Mouse (Mus musculus): Measurements from ENCODE around the gene Ip6k1. TPM values are rescaled to one million over a fixed set of nuclear protein-coding genes. Genes with fewer than 3 reads are reported as not detected.
"Not testable (repeated sequence)": the region's sequence is repeated elsewhere in the genome, so short reads cannot be mapped to it uniquely, and the experiment has no call there.

Ip6k1 gene
- total and polyA plus RNA-seq, 3 experiments, result 31.8 to 59.1 (median 37.2) TPM

GRCm38 (mm10) chr9:108010385-108010784, 8.1 kb downstream of the Ip6k1 start:
- Histone ChIP-seq H3K4me1 (ENCODE audit: control insufficient read depth in 1 of 2, insufficient read depth in 2 of 2, low read length in 2 of 2) (peaks cover 4 to 6% of the 10 kb centered on the region in 2 experiments; a peak in 3 of 4 replicates), H3K79me2 (ENCODE audit: control insufficient read depth, insufficient read depth, low read length, poor library complexity) (peaks cover 33% of the 10 kb centered on the region), H3K9me3 (replicated peaks; ENCODE audit: insufficient read depth, low read length) (no peaks in the 10 kb centered on the region), H3K36me3 (ENCODE audit: control insufficient read depth in 1 of 2, insufficient read depth in 2 of 2, low read length in 2 of 2) (peaks cover 9 to 10% of the 10 kb centered on the region in 2 experiments), H3K27ac (ENCODE audit: control insufficient read depth, low read depth, low read length) (no peak overlapping the region), H3K4me3 (ENCODE audit: control insufficient read depth in 1 of 2, insufficient read depth in 1 of 2, low read depth in 2 of 2, low read length in 2 of 2) (no peak overlapping the region), H3K9ac (ENCODE audit: control insufficient read depth, low read depth, low read length, poor library complexity, severe bottlenecking) (no peak overlapping the region), H3K27me3 (ENCODE audit: control insufficient read depth in 1 of 2, insufficient read depth in 2 of 2, low read length in 2 of 2) (no peaks in the 10 kb centered on the region)
- peak; percentile 81 for TF ChIP-seq MXI1 (IDR thresholded peaks at IDR 0.05; ENCODE audit: low read depth, low read length)
- no peak for TF ChIP-seq TCF12 (IDR thresholded peaks at IDR 0.05; ENCODE audit: low read depth, low read length)
- DNase-seq (ENCODE audit: low read depth, low spot score), result peak; percentile 28

- not testable (repeated sequence) for H3K27ac ChIP-seq (ENCODE audit: control insufficient read depth, low read depth, low read length); H3K27me3 ChIP-seq (ENCODE audit: control insufficient read depth in 1 of 2, insufficient read depth in 2 of 2, low read length in 2 of 2); H3K36me3 ChIP-seq (ENCODE audit: control insufficient read depth in 1 of 2, insufficient read depth in 2 of 2, low read length in 2 of 2); H3K9ac ChIP-seq (ENCODE audit: control insufficient read depth, low read depth, low read length, poor library complexity, severe bottlenecking); H3K9me3 ChIP-seq (replicated peaks; ENCODE audit: insufficient read depth, low read length); H3K4me1 ChIP-seq (ENCODE audit: control insufficient read depth in 1 of 2, insufficient read depth in 2 of 2, low read length in 2 of 2); H3K4me3 ChIP-seq (ENCODE audit: control insufficient read depth in 1 of 2, insufficient read depth in 1 of 2, low read depth in 2 of 2, low read length in 2 of 2)
- DNase-seq (ENCODE audit: low read depth, low spot score), result peak; percentile 47
- peaks cover 20% of the 10 kb centered on the region for H3K79me2 ChIP-seq (ENCODE audit: control insufficient read depth, insufficient read depth, low read length, poor library complexity)
- TF ChIP-seq SMC3 (IDR thresholded peaks at IDR 0.05; ENCODE audit: low read depth, low read length), result peak; percentile 51
- TF ChIP-seq CTCF (IDR thresholded peaks at IDR 0.05 in 2 of 3, conservative IDR thresholded peaks at IDR 0.05 in 1 of 3; ENCODE audit: control insufficient read depth in 1 of 3, insufficient read depth in 1 of 3, low read depth in 2 of 3, low read length in 3 of 3, poor library complexity in 1 of 3, severe bottlenecking in 1 of 3), result peak in 2 of 3 experiments; percentile 22 to 52; a peak in 3 of 6 replicates
- TF ChIP-seq ZNF384 (IDR thresholded peaks at IDR 0.05; ENCODE audit: low read depth, low read length), result peak; percentile 58
- TF ChIP-seq RAD21 (IDR thresholded peaks at IDR 0.05; ENCODE audit: low read depth, low read length), result peak; percentile 34
Observed at GRCm38 (mm10) chr9:108013577-108013976, 11.3 kb downstream of the Ip6k1 start.

GRCm38 (mm10) chr9:108017127-108017526, 14.8 kb downstream of the Ip6k1 start:
- no peak overlapping the region for H3K27ac ChIP-seq (ENCODE audit: control insufficient read depth, low read depth, low read length)
- no peaks in the 10 kb centered on the region for H3K27me3 ChIP-seq (ENCODE audit: control insufficient read depth in 1 of 2, insufficient read depth in 2 of 2, low read length in 2 of 2)
- H3K9me3 ChIP-seq (replicated peaks; ENCODE audit: insufficient read depth, low read length), result no peaks in the 10 kb centered on the region
- peaks cover 11% of the 10 kb centered on the region; the same call in 1 of the 2 replicates for H3K79me2 ChIP-seq (ENCODE audit: control insufficient read depth, insufficient read depth, low read length, poor library complexity)
- TF ChIP-seq ETS1 (IDR thresholded peaks at IDR 0.05; ENCODE audit: low read depth, low read length) (no peak), MAFK (IDR thresholded peaks at IDR 0.05; ENCODE audit: borderline replicate concordance, low read depth, low read length) (no peak), POLR2AphosphoS2 (IDR thresholded peaks at IDR 0.05; ENCODE audit: low read length) (no peak), TCF12 (IDR thresholded peaks at IDR 0.05; ENCODE audit: low read depth, low read length) (no peak), POLR2A (IDR thresholded peaks at IDR 0.05; ENCODE audit: control insufficient read depth in 1 of 2, insufficient read depth in 1 of 2, low read depth in 1 of 2, low read length in 2 of 2, poor library complexity in 1 of 2) (no peak), USF1 (IDR thresholded peaks at IDR 0.05; ENCODE audit: low read depth, low read length) (no peak), E2F4 (IDR thresholded peaks at IDR 0.05; ENCODE audit: borderline replicate concordance, low read depth, low read length) (no peak), BHLHE40 (IDR thresholded peaks at IDR 0.05; ENCODE audit: borderline replicate concordance, low read depth, low read length) (no peak), HCFC1 (IDR thresholded peaks at IDR 0.05; ENCODE audit: low read depth, low read length) (no peak), RAD21 (IDR thresholded peaks at IDR 0.05; ENCODE audit: low read depth, low read length) (no peak), NELFE (IDR thresholded peaks at IDR 0.05; ENCODE audit: low read depth, low read length) (no peak)
- H3K4me1 ChIP-seq (ENCODE audit: control insufficient read depth in 1 of 2, insufficient read depth in 2 of 2, low read length in 2 of 2), result no peaks in the 10 kb centered on the region
- H3K9ac ChIP-seq (ENCODE audit: control insufficient read depth, low read depth, low read length, poor library complexity, severe bottlenecking), result no peak overlapping the region
- H3K4me3 ChIP-seq (ENCODE audit: control insufficient read depth in 1 of 2, insufficient read depth in 1 of 2, low read depth in 2 of 2, low read length in 2 of 2), result no peak overlapping the region
- peaks cover 0 to 12% of the 10 kb centered on the region in 2 experiments; a peak in 2 of 4 replicates for H3K36me3 ChIP-seq (ENCODE audit: control insufficient read depth in 1 of 2, insufficient read depth in 2 of 2, low read length in 2 of 2)
- no peak for DNase-seq (ENCODE audit: low read depth, low spot score)

Measured in MEL (cell line).